Mouse (Mus musculus) adrenal gland, adult 18-20 months (tissue): ENCODE measurements around the gene Adamtsl4. TPM values are rescaled to one million over a fixed set of nuclear protein-coding genes. Genes with fewer than 3 reads are reported as not detected.
"Not testable (repeated sequence)": the region's sequence is repeated elsewhere in the genome, so short reads cannot be mapped to it uniquely, and the experiment has no call there.

Source experiments
- DNase-seq, 2 experiments: peaks; one replicate each; pipeline ENCODE4 v3.0.0; 2021 to 2022; ENCODE audit warnings: low spot score in 2 of 2
- total RNA-seq, 2 experiments: library from RNA; stranded (reverse); gene quantifications; 1 replicate in 1 of 2; 2 replicates in 1 of 2; pipeline ENCODE4 v1.2.3; 2021

Adamtsl4 gene
- total RNA-seq, 2 experiments from 2014 or later = 8.6 to 10.1 TPM

GRCm38 (mm10) chr3:95701085-95701484 lies 13.4 kb upstream of the Adamtsl4 start:
- no peak for DNase-seq

GRCm38 (mm10) chr3:95700233-95700681 lies 12.5 kb upstream of the Adamtsl4 start:
- DNase-seq = no peak

- DNase-seq = no peak
Observed at GRCm38 (mm10) chr3:95698286-95698685, 10.6 kb upstream of the Adamtsl4 start.

GRCm38 (mm10) chr3:95696360-95696759 lies 8.6 kb upstream of the Adamtsl4 start:
- no peak for DNase-seq

GRCm38 (mm10) chr3:95695796-95696195 lies 8.1 kb upstream of the Adamtsl4 start:
- no peak for DNase-seq

GRCm38 (mm10) chr3:95694808-95695703 lies 7.3 kb upstream of the Adamtsl4 start:
- no peak for DNase-seq

GRCm38 (mm10) chr3:95693821-95694807 lies 6.4 kb upstream of the Adamtsl4 start:
- no peak for DNase-seq

- no peak for DNase-seq
Observed at GRCm38 (mm10) chr3:95692677-95693076, 5.0 kb upstream of the Adamtsl4 start.

GRCm38 (mm10) chr3:95690552-95690951 lies 2.8 kb upstream of the Adamtsl4 start:
- DNase-seq = not testable (repeated sequence)

GRCm38 (mm10) chr3:95689940-95690339 lies 2.2 kb upstream of the Adamtsl4 start:
- no peak for DNase-seq

GRCm38 (mm10) chr3:95689171-95689915 lies 1.6 kb upstream of the Adamtsl4 start:
- no peak for DNase-seq

GRCm38 (mm10) chr3:95687168-95687523 lies 571 bp downstream of the Adamtsl4 start:
- no peak for DNase-seq

- no peak for DNase-seq
Observed at GRCm38 (mm10) chr3:95686492-95687167, 1.1 kb downstream of the Adamtsl4 start.

- DNase-seq = no peak
Observed at GRCm38 (mm10) chr3:95685701-95686100, 2.0 kb downstream of the Adamtsl4 start.

- no peak for DNase-seq
Observed at GRCm38 (mm10) chr3:95685301-95685700, 2.4 kb downstream of the Adamtsl4 start.

- no peak for DNase-seq
Observed at GRCm38 (mm10) chr3:95684846-95685245, 2.9 kb downstream of the Adamtsl4 start.

GRCm38 (mm10) chr3:95682878-95683277 lies 4.8 kb downstream of the Adamtsl4 start:
- DNase-seq = no peak

- no peak for DNase-seq
Observed at GRCm38 (mm10) chr3:95681365-95681764, 6.4 kb downstream of the Adamtsl4 start.

- no peak for DNase-seq
Observed at GRCm38 (mm10) chr3:95680673-95681072, 7.0 kb downstream of the Adamtsl4 start.

- DNase-seq = no peak
Observed at GRCm38 (mm10) chr3:95679551-95679950, 8.2 kb downstream of the Adamtsl4 start.
